Mouse (Mus musculus) midbrain, embryonic 14.5 days (tissue): ENCODE measurements at regions not wholly inside any gene's neighbourhood (a gene's known extent, or its start where the extent isn't known, plus 50 kb on each side); places are given as distances from the start of the nearest gene placed in this dataset.

Source experiments
- ATAC-seq: fragments of 200-750 bp; cut with Nextera tagmentation; 2 replicates; pipeline ENCODE4 v1.8.0; 2017; ENCODE audit warnings: moderate number of reproducible peaks, moderate library complexity; ENCODE audit not compliant: low FRiP score, low TSS enrichment
- DNase-seq: peaks from one replicate; pipeline ENCODE4 v3.0.0-alpha.2; 2015
- H3K27ac ChIP-seq: fragments of 300-500 bp; sonication (generic); replicated peaks from 2 replicates; pipeline ENCODE4 v1.5.1; 2014; ENCODE audit warnings: mild to moderate bottlenecking, low read depth, low read length, moderate library complexity
- H3K27me3 ChIP-seq: fragments of 300-500 bp; sonication (generic); 2 replicates; pipeline ENCODE4 v1.6.1; 2014; ENCODE audit warnings: low read length, control low read depth, mixed read lengths; ENCODE audit not compliant: control insufficient read depth, insufficient read depth
- H3K36me3 ChIP-seq: fragments of 300-500 bp; sonication (generic); 2 replicates; pipeline ENCODE4 v1.6.1; 2014; ENCODE audit warnings: low read length, control low read depth; ENCODE audit not compliant: control insufficient read depth, insufficient read depth
- H3K4me1 ChIP-seq: fragments of 300-500 bp; sonication (generic); 2 replicates; pipeline ENCODE4 v1.6.1; 2014; ENCODE audit warnings: mild to moderate bottlenecking, antibody characterized with exemption, low read length, control low read depth; ENCODE audit not compliant: control insufficient read depth, insufficient read depth
- H3K4me2 ChIP-seq: fragments of 300-500 bp; sonication (generic); 2 replicates; pipeline ENCODE4 v1.6.1; 2014; ENCODE audit warnings: mild to moderate bottlenecking, low read length, moderate library complexity
- H3K4me3 ChIP-seq: fragments of 300-500 bp; sonication (generic); replicated peaks from 2 replicates; pipeline ENCODE4 v1.5.1; 2014; ENCODE audit warnings: low read depth, low read length
- H3K9ac ChIP-seq: fragments of 300-500 bp; sonication (generic); replicated peaks from 2 replicates; pipeline ENCODE4 v1.6.1; 2014; ENCODE audit warnings: mild to moderate bottlenecking, low read length, moderate library complexity
- H3K9me3 ChIP-seq: fragments of 300-500 bp; sonication (generic); 2 replicates; pipeline ENCODE4 v1.6.1; 2016; ENCODE audit warnings: low read length, control low read depth, mixed read lengths; ENCODE audit not compliant: control insufficient read depth
- WGBS: fragments of 180-500 bp; shearing (Covaris S2); extraction: QIAGEN DNeasy Blood & Tissue Kit; methylation state at CpG from one replicate; pipeline ENCODE4 v1.1.7; 2014; 5-methylcytosine and 5-hydroxymethylcytosine counted together

DNA sequence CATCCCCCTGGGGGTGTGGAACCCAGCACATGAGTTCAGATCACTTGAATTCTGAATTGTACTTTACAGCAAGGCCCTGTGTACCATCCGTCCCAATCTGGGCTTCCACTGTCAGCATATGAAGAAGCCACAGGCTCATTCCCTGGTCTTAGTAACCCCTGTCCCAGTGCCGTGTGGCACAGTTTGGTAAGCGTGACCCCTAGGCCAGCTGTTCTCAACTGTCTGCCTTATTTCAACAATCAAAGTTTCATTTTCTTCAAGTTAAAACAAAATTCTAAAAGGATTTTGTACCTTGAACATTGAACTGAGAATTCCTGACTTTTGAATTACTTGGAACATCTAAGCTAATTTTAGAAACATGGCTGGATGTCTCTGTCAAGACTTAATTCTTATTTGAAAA is 174.6 kb downstream of the Nrip1 start:
- Histone ChIP-seq H3K9ac (no peak overlapping the region), H3K9me3 (no peaks in the 10 kb centered on the region), H3K4me3 (no peak overlapping the region), H3K27ac (no peak overlapping the region), H3K4me1 (no peaks in the 10 kb centered on the region), H3K4me2 (no peak overlapping the region), H3K27me3 (no peaks in the 10 kb centered on the region), H3K36me3 (no peaks in the 10 kb centered on the region)
- 95% methylated on average over 3 of the region's 3 CpGs for WGBS
- DNase-seq (no peak), ATAC-seq (no peak)

DNA sequence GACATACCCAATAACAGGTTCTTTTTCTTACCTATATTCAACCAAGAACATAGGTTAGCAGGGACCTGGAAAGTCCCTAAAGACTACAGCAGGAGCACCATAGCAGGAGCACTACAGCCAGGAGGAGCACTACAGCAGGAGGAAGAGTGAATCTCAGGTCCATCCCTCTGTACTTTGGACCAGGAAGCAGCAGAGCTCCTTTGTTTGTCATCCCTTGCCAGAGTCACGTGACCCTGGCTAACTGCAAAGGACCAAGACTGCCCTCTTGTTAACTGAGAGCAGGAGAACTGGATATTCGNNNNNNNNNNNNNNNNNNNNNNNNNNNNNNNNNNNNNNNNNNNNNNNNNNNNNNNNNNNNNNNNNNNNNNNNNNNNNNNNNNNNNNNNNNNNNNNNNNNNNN is 172.2 kb upstream of the Samsn1 start:
- no peak overlapping the region for H3K27ac ChIP-seq
- H3K36me3 ChIP-seq = no peaks in the 10 kb centered on the region
- H3K4me2 ChIP-seq = no peak overlapping the region
- H3K4me3 ChIP-seq = no peak overlapping the region
- DNase-seq (no peak), ATAC-seq (no peak)
- H3K27me3 ChIP-seq = no peaks in the 10 kb centered on the region
- H3K9ac ChIP-seq = no peak overlapping the region
- H3K4me1 ChIP-seq = no peaks in the 10 kb centered on the region
- WGBS = 78% methylated on average over 2 of the region's 2 CpGs
- no peaks in the 10 kb centered on the region for H3K9me3 ChIP-seq

DNA sequence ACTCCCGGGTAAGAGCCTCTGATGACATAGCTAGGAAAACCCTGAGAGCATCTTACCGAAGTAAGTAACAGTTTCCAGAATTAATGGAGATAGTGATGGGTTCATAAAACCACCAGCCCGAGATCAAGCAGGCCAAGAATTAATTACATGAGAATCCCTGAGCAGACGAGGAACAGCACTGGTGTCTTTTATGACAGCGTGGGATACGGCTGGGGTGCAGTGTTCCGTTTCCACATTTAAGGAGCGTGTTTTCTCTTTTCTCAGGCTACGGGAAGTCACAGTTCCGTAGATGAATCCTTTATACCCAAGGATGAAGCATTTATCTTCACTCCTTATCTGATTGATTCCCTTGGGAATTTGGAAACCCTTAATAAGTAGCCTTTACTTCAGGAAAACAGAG is 169.1 kb upstream of the Samsn1 start:
- no peak for DNase-seq
- ATAC-seq = no peak
- no peaks in the 10 kb centered on the region for H3K27me3 ChIP-seq

DNA sequence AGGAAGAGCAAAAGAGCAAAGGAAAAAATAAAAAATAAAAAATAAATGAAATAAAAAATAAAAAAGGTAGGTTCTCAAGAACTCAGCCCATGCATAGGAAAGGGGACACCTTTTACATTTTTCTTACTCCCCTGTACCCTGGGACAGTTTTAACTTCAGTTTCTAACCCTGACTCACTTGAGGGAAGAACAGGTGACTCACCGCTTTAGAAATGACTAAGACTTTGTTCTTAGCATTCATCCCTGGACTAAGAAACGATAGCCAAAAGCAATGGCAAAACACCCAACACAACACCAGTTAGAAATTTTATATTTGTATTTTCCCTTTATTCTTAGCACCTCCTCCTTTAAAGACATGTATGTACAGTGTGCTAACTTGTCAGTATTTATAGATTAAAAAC is 161.5 kb upstream of the Samsn1 start:
- 83% methylated on average over 2 of the region's 2 CpGs for WGBS
- no peak overlapping the region for H3K27ac ChIP-seq
- H3K9ac ChIP-seq = no peak overlapping the region
- H3K4me2 ChIP-seq = no peak overlapping the region
- H3K4me3 ChIP-seq = no peak overlapping the region
- H3K27me3 ChIP-seq = no peaks in the 10 kb centered on the region
- DNase-seq (no peak), ATAC-seq (no peak)
- no peaks in the 10 kb centered on the region for H3K4me1 ChIP-seq
- no peaks in the 10 kb centered on the region for H3K36me3 ChIP-seq
- no peaks in the 10 kb centered on the region for H3K9me3 ChIP-seq

More for the DNA sequence above, 169.1 kb upstream of the Samsn1 start:
- WGBS = 91% methylated on average over 10 of the region's 10 CpGs
- Histone ChIP-seq H3K27ac (no peak overlapping the region), H3K9ac (no peak overlapping the region), H3K4me3 (no peak overlapping the region), H3K4me1 (no peaks in the 10 kb centered on the region), H3K9me3 (no peaks in the 10 kb centered on the region), H3K36me3 (no peaks in the 10 kb centered on the region), H3K4me2 (no peak overlapping the region)

DNA sequence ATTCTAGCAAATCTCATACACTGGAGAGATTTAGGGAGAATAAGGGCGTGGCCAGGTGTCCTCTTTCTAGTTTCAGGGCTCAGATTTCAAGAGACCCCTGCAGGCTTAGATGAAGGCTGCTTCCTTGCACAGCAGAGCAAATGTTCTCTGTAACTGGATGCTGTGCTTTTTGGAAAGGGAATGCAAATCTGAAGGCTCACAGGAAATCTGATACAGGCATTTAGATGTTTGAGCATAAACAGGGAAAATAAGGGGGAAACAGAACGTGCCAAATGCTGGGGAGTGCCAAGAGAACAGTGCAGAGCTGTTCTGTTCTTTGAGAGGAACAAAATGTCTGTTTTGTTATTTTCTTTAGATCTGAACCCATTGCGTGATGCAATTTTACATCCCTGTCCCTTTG is 161.0 kb upstream of the Samsn1 start:
- H3K4me3 ChIP-seq = no peak overlapping the region
- no peak overlapping the region for H3K9ac ChIP-seq
- H3K36me3 ChIP-seq = no peaks in the 10 kb centered on the region
- no peaks in the 10 kb centered on the region for H3K9me3 ChIP-seq
- 32% methylated on average over 3 of the region's 3 CpGs for WGBS
- no peak overlapping the region for H3K4me2 ChIP-seq
- no peaks in the 10 kb centered on the region for H3K27me3 ChIP-seq
- H3K27ac ChIP-seq = no peak overlapping the region
- no peak for DNase-seq
- no peak for ATAC-seq
- H3K4me1 ChIP-seq = no peaks in the 10 kb centered on the region

DNA sequence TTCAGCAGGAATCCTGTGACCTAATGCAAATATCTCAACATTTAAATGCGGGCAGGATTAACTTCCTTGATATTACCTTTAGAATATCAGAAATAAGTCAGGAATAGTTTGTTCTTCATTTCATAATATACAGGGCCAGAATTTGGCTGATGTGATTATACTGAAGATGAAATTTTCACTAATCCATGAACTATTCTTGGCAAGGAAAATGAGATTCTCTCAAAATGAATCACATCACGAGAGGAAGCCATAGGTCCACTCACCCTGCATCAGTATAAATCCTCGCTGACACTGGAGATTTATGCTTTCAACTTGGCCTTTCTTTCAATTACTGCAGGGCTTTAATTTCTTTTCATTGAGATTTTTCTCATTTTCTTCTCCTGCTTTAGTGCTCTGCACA is 159.5 kb upstream of the Samsn1 start:
- Histone ChIP-seq H3K9ac (no peak overlapping the region), H3K4me1 (no peaks in the 10 kb centered on the region), H3K4me3 (no peak overlapping the region), H3K27ac (no peak overlapping the region), H3K9me3 (no peaks in the 10 kb centered on the region), H3K27me3 (no peaks in the 10 kb centered on the region), H3K4me2 (no peak overlapping the region), H3K36me3 (no peaks in the 10 kb centered on the region)
- DNase-seq = no peak
- ATAC-seq = no peak
- 87% methylated on average over 3 of the region's 3 CpGs for WGBS

DNA sequence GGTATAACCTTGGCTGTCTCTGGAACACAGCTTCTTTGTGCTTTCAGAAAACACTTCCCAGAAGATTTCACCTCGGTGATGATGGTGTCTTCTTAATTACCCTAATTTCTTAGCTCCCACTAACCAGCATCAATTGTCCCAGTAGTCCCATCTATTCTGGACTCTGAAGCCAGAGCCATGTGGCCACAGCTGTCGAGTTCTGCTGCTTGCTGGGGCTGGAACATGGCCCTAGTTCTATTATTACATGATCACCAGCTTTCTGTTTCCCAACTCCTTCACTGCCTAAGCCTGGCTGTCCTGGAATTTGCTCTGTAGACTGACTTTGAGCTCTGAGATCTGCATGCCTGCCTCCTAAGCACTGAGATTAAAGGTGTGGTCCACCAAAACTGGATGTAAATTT is 145.6 kb upstream of the Samsn1 start:
- no peak for DNase-seq
- H3K9ac ChIP-seq = no peak overlapping the region
- no peaks in the 10 kb centered on the region for H3K9me3 ChIP-seq
- no peak overlapping the region for H3K4me2 ChIP-seq
- H3K36me3 ChIP-seq = no peaks in the 10 kb centered on the region
- H3K4me3 ChIP-seq = no peak overlapping the region
- no peak overlapping the region for H3K27ac ChIP-seq
- no peaks in the 10 kb centered on the region for H3K4me1 ChIP-seq
- H3K27me3 ChIP-seq = no peaks in the 10 kb centered on the region
- 65% methylated on average over 2 of the region's 2 CpGs for WGBS
- no peak for ATAC-seq

DNA sequence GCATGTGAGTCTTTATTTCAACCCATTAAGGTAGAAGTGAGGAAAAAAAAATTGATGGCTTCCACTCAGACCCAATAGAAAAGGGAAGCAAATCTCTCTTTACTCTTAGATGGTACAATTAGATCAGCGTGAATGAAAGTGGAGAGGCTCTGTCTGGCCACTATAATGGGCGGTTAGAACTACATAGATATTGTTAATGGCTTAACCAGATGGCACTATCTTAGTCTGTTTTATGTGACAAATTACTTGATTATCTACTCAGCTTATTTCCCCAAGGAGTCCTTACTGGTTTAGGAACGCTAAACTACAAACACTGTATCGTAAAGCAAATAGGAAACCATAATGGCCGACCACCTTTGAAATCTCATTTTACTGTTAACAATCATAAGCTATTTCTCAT is 138.8 kb upstream of the Samsn1 start:
- Histone ChIP-seq H3K4me1 (no peaks in the 10 kb centered on the region), H3K9ac (no peak overlapping the region), H3K27ac (no peak overlapping the region), H3K9me3 (no peaks in the 10 kb centered on the region), H3K27me3 (no peaks in the 10 kb centered on the region), H3K4me3 (no peak overlapping the region), H3K36me3 (no peaks in the 10 kb centered on the region), H3K4me2 (no peak overlapping the region)
- ATAC-seq (no peak), DNase-seq (no peak)
- WGBS = 90% methylated on average over 5 of the region's 5 CpGs

DNA sequence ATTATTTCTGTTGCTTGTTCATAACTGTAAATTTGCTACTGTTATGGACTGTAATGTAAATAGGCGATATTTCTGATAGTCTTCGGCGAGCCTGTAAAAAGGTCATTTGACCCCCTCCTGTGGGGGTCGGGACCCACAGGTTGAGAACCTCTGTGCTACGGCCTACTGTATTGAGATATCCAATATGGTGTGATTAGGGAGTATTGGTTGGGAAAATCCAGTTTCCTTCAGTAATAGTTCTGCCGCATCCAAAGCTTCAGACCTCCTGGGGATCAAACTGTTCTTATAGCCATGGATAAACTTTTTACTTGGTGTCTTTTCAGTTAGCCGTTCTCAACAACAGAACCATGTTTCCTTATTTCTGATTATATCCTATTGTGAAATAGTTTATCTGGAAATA is 136.5 kb upstream of the Samsn1 start:
- no peak overlapping the region for H3K9ac ChIP-seq
- H3K4me3 ChIP-seq = no peak overlapping the region
- no peaks in the 10 kb centered on the region for H3K36me3 ChIP-seq
- H3K27ac ChIP-seq = no peak overlapping the region
- no peaks in the 10 kb centered on the region for H3K27me3 ChIP-seq
- no peaks in the 10 kb centered on the region for H3K9me3 ChIP-seq
- ATAC-seq (no peak), DNase-seq (no peak)
- H3K4me1 ChIP-seq = no peaks in the 10 kb centered on the region
- H3K4me2 ChIP-seq = no peak overlapping the region
- WGBS = 96% methylated on average over 7 of the region's 7 CpGs
